Comparison of ENCODE assay signal across 8 mouse cellular contexts in the genomic region with DNA sequence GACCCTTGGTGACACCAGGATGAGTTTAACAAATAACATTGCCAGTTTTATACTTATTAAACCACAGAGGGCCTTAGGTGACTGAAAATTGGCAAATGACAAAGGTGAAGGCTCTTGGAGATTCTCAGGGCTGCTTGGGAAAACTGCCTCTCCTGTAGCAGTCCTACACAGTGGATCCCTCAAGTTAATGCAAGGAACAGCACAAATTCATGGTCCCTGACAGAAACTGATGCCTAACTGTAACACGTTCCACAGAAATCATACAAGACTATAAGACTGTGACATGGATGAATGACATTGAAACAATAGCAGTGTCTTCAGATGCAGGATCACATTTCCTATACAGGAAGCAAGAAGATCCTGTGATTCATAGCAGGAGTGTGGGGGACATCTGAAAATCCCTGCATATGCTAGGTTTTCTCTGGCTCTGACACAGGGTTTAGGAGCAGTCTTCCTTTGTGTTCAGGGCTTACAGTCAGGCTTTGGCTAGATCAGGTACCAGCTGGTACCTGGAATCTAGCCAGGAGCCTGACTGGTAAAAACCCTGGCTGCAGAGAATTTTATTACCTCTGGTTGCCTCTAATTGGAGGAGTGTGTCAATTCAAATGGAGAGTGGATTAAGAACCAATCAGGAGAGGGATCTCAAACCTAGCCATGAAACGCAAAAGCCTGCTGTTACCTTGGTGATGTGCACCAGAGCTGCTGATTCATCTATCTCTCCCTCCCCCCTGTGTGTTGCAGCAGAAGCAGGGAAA.
DNase-seq lines count a peak whose midpoint lies in the region; ATAC-seq lines count a peak whose summit lies in the region.

No protein-coding gene starts in this region.

- H3K36me3 ChIP-seq in intestine, embryonic 14.5 days (ENCODE audit: control insufficient read depth, insufficient read depth, low read length) = no peaks in the 10 kb centered on the region
- H3K36me3 ChIP-seq in intestine, embryonic 16.5 days (ENCODE audit: control insufficient read depth, insufficient read depth, low read length) = no peaks in the 10 kb centered on the region
- no peaks in the 10 kb centered on the region for H3K36me3 ChIP-seq in kidney, embryonic 16.5 days (ENCODE audit: insufficient read depth, low read length)
- H3K36me3 ChIP-seq in limb, embryonic 13.5 days = 0 out of 2 replicates have a peak, but pooled peaks cover 4% of the 10 kb centered on the region

- no peak overlapping the region for H3K4me3 ChIP-seq in intestine, embryonic 14.5 days (ENCODE audit: low read depth, low read length)
- H3K4me3 ChIP-seq in intestine, embryonic 16.5 days (ENCODE audit: low read length) = no peak overlapping the region
- H3K4me3 ChIP-seq in kidney, embryonic 16.5 days (ENCODE audit: low read length) = no peak overlapping the region
- H3K4me3 ChIP-seq in limb, embryonic 13.5 days = no peak overlapping the region

- H3K9me3 ChIP-seq in intestine, embryonic 14.5 days (ENCODE audit: control insufficient read depth, low read length) = no peaks in the 10 kb centered on the region
- no peaks in the 10 kb centered on the region for H3K9me3 ChIP-seq in intestine, embryonic 16.5 days (ENCODE audit: control insufficient read depth, low read length)
- peaks cover 2% of the 10 kb centered on the region; the same call in 1 of the 2 replicates for H3K9me3 ChIP-seq in kidney, embryonic 16.5 days (ENCODE audit: low read length)
- H3K9me3 ChIP-seq in limb, embryonic 13.5 days = no peaks in the 10 kb centered on the region

- H3K4me1 ChIP-seq in intestine, embryonic 14.5 days (replicated peaks; ENCODE audit: control insufficient read depth, insufficient read depth, low read length) = no peaks in the 10 kb centered on the region
- no peaks in the 10 kb centered on the region for H3K4me1 ChIP-seq in intestine, embryonic 16.5 days (ENCODE audit: control insufficient read depth, insufficient read depth, low read length)
- H3K4me1 ChIP-seq in kidney, embryonic 16.5 days (ENCODE audit: insufficient read depth, low read length) = no peaks in the 10 kb centered on the region
- 0 out of 2 replicates have a peak, but pooled peaks cover 3% of the 10 kb centered on the region for H3K4me1 ChIP-seq in limb, embryonic 13.5 days

- H3K27me3 ChIP-seq in intestine, embryonic 14.5 days (replicated peaks; ENCODE audit: control insufficient read depth, insufficient read depth, low read length) = no peaks in the 10 kb centered on the region
- H3K27me3 ChIP-seq in intestine, embryonic 16.5 days (replicated peaks; ENCODE audit: control insufficient read depth, insufficient read depth, low read length) = no peaks in the 10 kb centered on the region
- no peaks in the 10 kb centered on the region for H3K27me3 ChIP-seq in kidney, embryonic 16.5 days (ENCODE audit: insufficient read depth, low read length)
- no peaks in the 10 kb centered on the region for H3K27me3 ChIP-seq in limb, embryonic 13.5 days

- H3K4me2 ChIP-seq in intestine, embryonic 14.5 days (ENCODE audit: low read length) = no peak overlapping the region
- no peak overlapping the region for H3K4me2 ChIP-seq in intestine, embryonic 16.5 days (ENCODE audit: low read depth, low read length)
- H3K4me2 ChIP-seq in kidney, embryonic 16.5 days (replicated peaks; ENCODE audit: low read depth, low read length) = no peak overlapping the region
- H3K4me2 ChIP-seq in limb, embryonic 13.5 days (replicated peaks) = no peak overlapping the region

- DNase-seq in intestine, embryonic 14.5 days (ENCODE audit: low spot score) = no peak
- DNase-seq in cerebellum, postnatal 25 days = peak; percentile 55 to 74
- DNase-seq in urinary bladder, postnatal 36 days (ENCODE audit: low spot score in 2 of 2) = no peak
- DNase-seq in urinary bladder, adult 2 months (ENCODE audit: low spot score) = no peak

- 0 out of 2 replicates have a peak, but pooled peaks have one; percentile 53 for ATAC-seq in intestine, embryonic 14.5 days (replicated peaks; ENCODE audit: low FRiP score, low TSS enrichment, low read depth)
- ATAC-seq in intestine, embryonic 16.5 days = no peak
- ATAC-seq in kidney, embryonic 16.5 days (ENCODE audit: low FRiP score, low TSS enrichment) = peak; percentile 80; the same call in 1 of the 2 replicates
- peak; percentile 51; the same call in 1 of the 2 replicates for ATAC-seq in limb, embryonic 13.5 days (ENCODE audit: low FRiP score, low read depth)
- no peak for ATAC-seq in megakaryocyte progenitor cell, adult 5-6 weeks (replicated peaks; ENCODE audit: poor library complexity)

- no peak overlapping the region for H3K9ac ChIP-seq in intestine, embryonic 14.5 days (ENCODE audit: low read length)
- no peak overlapping the region for H3K9ac ChIP-seq in intestine, embryonic 16.5 days (ENCODE audit: low read depth, low read length)
- no peak overlapping the region for H3K9ac ChIP-seq in kidney, embryonic 16.5 days (replicated peaks; ENCODE audit: low read length)
- no peak overlapping the region for H3K9ac ChIP-seq in limb, embryonic 13.5 days

- no peak overlapping the region for H3K27ac ChIP-seq in intestine, embryonic 14.5 days (ENCODE audit: low read depth)
- H3K27ac ChIP-seq in intestine, embryonic 16.5 days (ENCODE audit: low read length) = no peak overlapping the region
- no peak overlapping the region for H3K27ac ChIP-seq in kidney, embryonic 16.5 days (ENCODE audit: low read length)
- H3K27ac ChIP-seq in limb, embryonic 13.5 days = no peak overlapping the region

- WGBS in intestine, embryonic 14.5 days = 49% methylated on average over 2 of the region's 2 CpGs
- WGBS in intestine, embryonic 16.5 days = 56% methylated on average over 2 of the region's 2 CpGs
- WGBS in kidney, embryonic 16.5 days = 44% methylated on average over 2 of the region's 2 CpGs
- 53% methylated on average over 2 of the region's 2 CpGs for WGBS in limb, embryonic 13.5 days

Comparison
In these comparisons a context has a peak if more than half of its experiments do, and no peak if none do; other contexts are left out.
1. ATAC-seq: peak in intestine, embryonic 14.5 days (single experiment), kidney, embryonic 16.5 days (single experiment) and limb, embryonic 13.5 days (single experiment); none in intestine, embryonic 16.5 days (single experiment) and megakaryocyte progenitor cell, adult 5-6 weeks (single experiment).
2. DNase-seq: peak in cerebellum, postnatal 25 days (2 of 2); none in intestine, embryonic 14.5 days (single experiment), urinary bladder, postnatal 36 days (0 of 2) and urinary bladder, adult 2 months (single experiment).